Mouse (Mus musculus): Measurements from ENCODE around the gene Yif1b. TPM values are rescaled to one million over a fixed set of nuclear protein-coding genes. Genes with fewer than 3 reads are reported as not detected.

Yif1b gene
- polyA plus RNA-seq, 1 experiment from 2014 or later = 110 TPM

- Histone ChIP-seq H3K27me3 (ENCODE audit: control insufficient read depth, insufficient read depth, low read length) (no peaks in the 10 kb centered on the region; the same call in 1 of the 2 replicates), H3K9me3 (replicated peaks; ENCODE audit: control insufficient read depth, low read length) (no peaks in the 10 kb centered on the region), H3K36me3 (ENCODE audit: control insufficient read depth, insufficient read depth, low read length) (peaks cover 20% of the 10 kb centered on the region; the same call in 1 of the 2 replicates), H3K4me1 (ENCODE audit: control insufficient read depth, insufficient read depth, low read length) (peaks cover 9% of the 10 kb centered on the region), H3K4me3 (ENCODE audit: low read depth, low read length) (peak overlapping the region; percentile 47), H3K9ac (ENCODE audit: low read depth, low read length) (peak overlapping the region; percentile 69), H3K27ac (ENCODE audit: low read depth, low read length) (peak overlapping the region; percentile 41; the same call in 1 of the 2 replicates), H3K4me2 (peak overlapping the region; percentile 92)
- ATAC-seq (replicated peaks; ENCODE audit: insufficient number of reproducible peaks, low FRiP score, low TSS enrichment) = 0 out of 2 replicates have a peak, but pooled peaks have one; percentile 25
- WGBS (ENCODE audit: insufficient replicate concordance) = 11% methylated on average over 19 of the region's 19 CpGs
Measured at GRCm38 (mm10) chr7:29247706-29248105, 9.6 kb downstream of the Yif1b start.

- Histone ChIP-seq H3K4me1 (ENCODE audit: control insufficient read depth, insufficient read depth, low read length) (peaks cover 9% of the 10 kb centered on the region), H3K9ac (ENCODE audit: low read depth, low read length) (peak within 1 kb of the TSS; percentile 69), H3K36me3 (ENCODE audit: control insufficient read depth, insufficient read depth, low read length) (peaks cover 20% of the 10 kb centered on the region; the same call in 1 of the 2 replicates), H3K4me2 (peak within 1 kb of the TSS; percentile 92), H3K27me3 (ENCODE audit: control insufficient read depth, insufficient read depth, low read length) (no peaks in the 10 kb centered on the region; the same call in 1 of the 2 replicates), H3K4me3 (ENCODE audit: low read depth, low read length) (peak within 1 kb of the TSS; percentile 47), H3K27ac (ENCODE audit: low read depth, low read length) (peak within 1 kb of the TSS; percentile 41; the same call in 1 of the 2 replicates), H3K9me3 (replicated peaks; ENCODE audit: control insufficient read depth, low read length) (no peaks in the 10 kb centered on the region)
- WGBS (ENCODE audit: insufficient replicate concordance) = 6% methylated on average over 20 of the region's 20 CpGs
- ATAC-seq (replicated peaks; ENCODE audit: insufficient number of reproducible peaks, low FRiP score, low TSS enrichment) = no peak
Measured at GRCm38 (mm10) chr7:29248261-29248841, 10.2 kb downstream of the Yif1b start, which contains the start of gene 2200002D01Rik. Gene 2200002D01Rik (minus strand): TSS chr7:29248466.

GRCm38 (mm10) chr7:29251166-29251565, 13.0 kb downstream of the Yif1b start:
- Histone ChIP-seq H3K27me3 (ENCODE audit: control insufficient read depth, insufficient read depth, low read length) (no peaks in the 10 kb centered on the region; the same call in 1 of the 2 replicates), H3K36me3 (ENCODE audit: control insufficient read depth, insufficient read depth, low read length) (peaks cover 4% of the 10 kb centered on the region; the same call in 1 of the 2 replicates), H3K9ac (ENCODE audit: low read depth, low read length) (no peak overlapping the region), H3K4me2 (no peak overlapping the region), H3K4me3 (ENCODE audit: low read depth, low read length) (no peak overlapping the region), H3K4me1 (ENCODE audit: control insufficient read depth, insufficient read depth, low read length) (peaks cover 9% of the 10 kb centered on the region), H3K9me3 (replicated peaks; ENCODE audit: control insufficient read depth, low read length) (no peaks in the 10 kb centered on the region), H3K27ac (ENCODE audit: low read depth, low read length) (no peak overlapping the region)
- 67% methylated on average over 3 of the region's 3 CpGs for WGBS (ENCODE audit: insufficient replicate concordance)
- ATAC-seq (replicated peaks; ENCODE audit: insufficient number of reproducible peaks, low FRiP score, low TSS enrichment) = no peak

GRCm38 (mm10) chr7:29253842-29254241, 15.7 kb downstream of the Yif1b start:
- WGBS (ENCODE audit: insufficient replicate concordance) = 34% methylated on average over 5 of the region's 5 CpGs

DNA sequence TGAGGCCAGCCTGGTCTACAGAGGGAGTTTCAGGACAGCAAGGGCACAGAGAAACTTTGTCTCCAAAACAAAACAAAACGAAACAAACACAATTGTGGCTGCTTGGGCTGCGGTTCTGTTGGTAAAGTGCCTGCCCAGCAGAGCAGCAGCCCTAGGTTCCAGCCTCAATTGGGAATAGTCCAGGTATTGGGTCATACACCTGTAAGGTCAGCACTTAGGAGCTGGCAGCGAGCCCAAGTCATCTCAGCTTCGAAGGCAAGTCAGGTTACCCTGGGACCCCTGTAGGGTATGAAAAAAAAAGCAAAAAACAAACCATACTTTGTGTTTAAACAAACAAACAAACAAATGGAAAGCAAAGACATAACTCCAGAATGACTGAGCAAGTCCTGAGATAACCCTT, 17.7 kb downstream of the Yif1b start:
- H3K27ac ChIP-seq (ENCODE audit: low read depth, low read length) = no peak overlapping the region
- 79% methylated on average over 4 of the region's 4 CpGs for WGBS (ENCODE audit: insufficient replicate concordance)
- no peaks in the 10 kb centered on the region for H3K27me3 ChIP-seq (ENCODE audit: control insufficient read depth, insufficient read depth, low read length)
- peaks cover 7% of the 10 kb centered on the region; the same call in 1 of the 2 replicates for H3K4me1 ChIP-seq (ENCODE audit: control insufficient read depth, insufficient read depth, low read length)
- no peak for ATAC-seq (replicated peaks; ENCODE audit: insufficient number of reproducible peaks, low FRiP score, low TSS enrichment)
- H3K9ac ChIP-seq (ENCODE audit: low read depth, low read length) = no peak overlapping the region
- H3K4me3 ChIP-seq (ENCODE audit: low read depth, low read length) = no peak overlapping the region
- H3K36me3 ChIP-seq (ENCODE audit: control insufficient read depth, insufficient read depth, low read length) = no peaks in the 10 kb centered on the region
- no peak overlapping the region for H3K4me2 ChIP-seq
- H3K9me3 ChIP-seq (replicated peaks; ENCODE audit: control insufficient read depth, low read length) = no peaks in the 10 kb centered on the region

More at GRCm38 (mm10) chr7:29253842-29254241, 15.7 kb downstream of the Yif1b start:
- ATAC-seq (replicated peaks; ENCODE audit: insufficient number of reproducible peaks, low FRiP score, low TSS enrichment) = no peak
- H3K9me3 ChIP-seq (replicated peaks; ENCODE audit: control insufficient read depth, low read length) = no peaks in the 10 kb centered on the region
- H3K27me3 ChIP-seq (ENCODE audit: control insufficient read depth, insufficient read depth, low read length) = no peaks in the 10 kb centered on the region
- H3K4me2 ChIP-seq = no peak overlapping the region
- H3K27ac ChIP-seq (ENCODE audit: low read depth, low read length) = no peak overlapping the region
- H3K4me1 ChIP-seq (ENCODE audit: control insufficient read depth, insufficient read depth, low read length) = peaks cover 4% of the 10 kb centered on the region; the same call in 1 of the 2 replicates
- no peak overlapping the region for H3K4me3 ChIP-seq (ENCODE audit: low read depth, low read length)
- no peak overlapping the region for H3K9ac ChIP-seq (ENCODE audit: low read depth, low read length)
- no peaks in the 10 kb centered on the region for H3K36me3 ChIP-seq (ENCODE audit: control insufficient read depth, insufficient read depth, low read length)

DNA sequence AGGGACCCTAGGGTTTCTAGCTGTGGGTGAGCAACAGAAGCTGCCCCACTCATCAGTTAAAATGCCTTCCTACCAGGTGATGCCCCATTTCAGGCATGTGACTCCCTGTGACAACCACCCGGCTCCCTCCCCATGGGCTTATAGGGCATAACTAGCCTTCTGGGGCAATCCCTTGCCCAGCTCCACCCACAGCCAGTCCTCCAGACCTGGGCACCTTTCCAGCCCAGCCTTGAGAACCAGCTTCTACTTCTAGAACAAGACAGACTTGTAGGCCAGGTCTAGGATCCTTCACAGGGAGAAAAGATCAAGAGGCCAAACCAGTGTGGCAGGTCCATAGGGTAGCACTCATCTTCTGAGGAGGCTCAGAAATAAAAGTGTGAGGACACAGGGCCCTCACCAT, 19.2 kb downstream of the Yif1b start:
- no peak overlapping the region for H3K9ac ChIP-seq (ENCODE audit: low read depth, low read length)
- no peak overlapping the region for H3K4me3 ChIP-seq (ENCODE audit: low read depth, low read length)
- ATAC-seq (replicated peaks; ENCODE audit: insufficient number of reproducible peaks, low FRiP score, low TSS enrichment) = no peak
- no peaks in the 10 kb centered on the region for H3K27me3 ChIP-seq (ENCODE audit: control insufficient read depth, insufficient read depth, low read length)
- H3K4me1 ChIP-seq (ENCODE audit: control insufficient read depth, insufficient read depth, low read length) = peaks cover 9% of the 10 kb centered on the region; the same call in 1 of the 2 replicates
- no peak overlapping the region for H3K4me2 ChIP-seq
- no peaks in the 10 kb centered on the region for H3K9me3 ChIP-seq (replicated peaks; ENCODE audit: control insufficient read depth, low read length)
- H3K27ac ChIP-seq (ENCODE audit: low read depth, low read length) = no peak overlapping the region
- H3K36me3 ChIP-seq (ENCODE audit: control insufficient read depth, insufficient read depth, low read length) = no peaks in the 10 kb centered on the region
- 86% methylated on average over 1 of the region's 1 CpGs for WGBS (ENCODE audit: insufficient replicate concordance)

DNA sequence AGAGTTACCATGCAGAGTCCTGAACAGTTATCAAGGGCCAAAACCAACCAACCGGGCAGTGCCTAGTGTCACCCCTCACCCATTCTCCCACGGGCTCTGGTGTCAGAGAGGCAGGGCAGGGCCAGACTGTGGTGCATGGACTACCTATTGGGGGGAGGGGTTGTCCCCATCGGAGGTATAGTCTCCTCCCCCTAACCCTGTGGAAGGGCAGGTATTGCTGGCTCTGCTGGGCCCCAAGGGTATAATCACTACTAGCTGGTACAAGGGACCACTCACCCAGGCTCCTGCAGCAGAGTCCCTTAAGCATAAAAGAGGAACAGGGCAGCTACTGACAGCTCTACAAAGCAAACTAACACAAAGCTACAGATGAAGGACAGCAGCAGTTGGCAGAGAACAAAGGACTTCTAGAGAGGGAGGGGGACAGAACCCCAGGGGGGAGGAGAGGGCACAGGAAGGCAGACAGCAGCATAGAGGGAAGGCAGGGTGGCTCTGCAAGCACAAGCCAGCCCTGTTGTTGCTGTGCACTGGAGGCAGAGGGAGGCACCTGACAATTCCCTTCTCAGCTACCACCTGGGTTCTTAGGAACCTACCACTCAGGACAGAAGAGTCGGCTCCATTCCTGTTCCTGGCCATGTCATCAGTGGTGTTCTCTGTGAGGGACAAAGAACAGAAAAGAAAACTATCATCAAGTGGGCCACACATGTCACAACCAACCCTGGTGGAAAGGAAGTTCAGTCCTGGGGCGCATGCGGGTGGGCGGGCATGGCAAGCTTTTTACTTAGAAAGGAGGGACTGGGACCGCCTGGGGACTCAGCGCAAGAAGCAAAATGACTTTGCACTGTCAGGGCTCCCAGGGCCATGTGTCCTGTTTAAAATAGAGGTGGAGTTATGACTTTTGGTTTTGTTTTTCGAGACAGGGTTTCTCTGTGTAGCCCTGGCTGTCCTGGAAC, 21.9 kb downstream of the Yif1b start:
- no peak overlapping the region for H3K27ac ChIP-seq (ENCODE audit: low read depth, low read length)
- ATAC-seq (replicated peaks; ENCODE audit: insufficient number of reproducible peaks, low FRiP score, low TSS enrichment) = no peak
- WGBS (ENCODE audit: insufficient replicate concordance) = 73% methylated on average over 10 of the region's 10 CpGs

GRCm38 (mm10) chr7:29262151-29262550, 24.0 kb downstream of the Yif1b start:
- H3K27me3 ChIP-seq (ENCODE audit: control insufficient read depth, insufficient read depth, low read length) = no peaks in the 10 kb centered on the region
- no peak for ATAC-seq (replicated peaks; ENCODE audit: insufficient number of reproducible peaks, low FRiP score, low TSS enrichment)
- H3K27ac ChIP-seq (ENCODE audit: low read depth, low read length) = no peak overlapping the region
- H3K4me2 ChIP-seq = no peak overlapping the region
- H3K36me3 ChIP-seq (ENCODE audit: control insufficient read depth, insufficient read depth, low read length) = no peaks in the 10 kb centered on the region
- 65% methylated on average over 6 of the region's 6 CpGs for WGBS (ENCODE audit: insufficient replicate concordance)
- no peak overlapping the region for H3K4me3 ChIP-seq (ENCODE audit: low read depth, low read length)
- peaks cover 9% of the 10 kb centered on the region; the same call in 1 of the 2 replicates for H3K4me1 ChIP-seq (ENCODE audit: control insufficient read depth, insufficient read depth, low read length)
- H3K9me3 ChIP-seq (replicated peaks; ENCODE audit: control insufficient read depth, low read length) = no peaks in the 10 kb centered on the region
- H3K9ac ChIP-seq (ENCODE audit: low read depth, low read length) = no peak overlapping the region

More for the DNA sequence above, 21.9 kb downstream of the Yif1b start:
- H3K36me3 ChIP-seq (ENCODE audit: control insufficient read depth, insufficient read depth, low read length) = no peaks in the 10 kb centered on the region
- no peak overlapping the region for H3K4me2 ChIP-seq
- no peak overlapping the region for H3K9ac ChIP-seq (ENCODE audit: low read depth, low read length)
- no peak overlapping the region for H3K4me3 ChIP-seq (ENCODE audit: low read depth, low read length)
- H3K9me3 ChIP-seq (replicated peaks; ENCODE audit: control insufficient read depth, low read length) = no peaks in the 10 kb centered on the region
- H3K27me3 ChIP-seq (ENCODE audit: control insufficient read depth, insufficient read depth, low read length) = no peaks in the 10 kb centered on the region
- H3K4me1 ChIP-seq (ENCODE audit: control insufficient read depth, insufficient read depth, low read length) = peaks cover 9% of the 10 kb centered on the region; the same call in 1 of the 2 replicates

All from heart, embryonic 11.5 days (tissue).